Mouse (Mus musculus): ENCODE results near the gene Olfr449. TPM values are rescaled to one million over a fixed set of nuclear protein-coding genes. Genes with fewer than 3 reads are reported as not detected.
A peak's percentile ranks its signal among the peaks of the same experiment; 100 is the strongest.

Gene Olfr449
- not detected in 2 replicates for polyA plus RNA-seq (2014; fragmentation: Nextera tagmentation; extraction: Ambion mirVana)

GRCm38 (mm10) chr6:42834084-42834483 is at the start of gene Olfr449:
Gene Olfr449 (plus strand): TSS chr6:42834384.
- Histone ChIP-seq H3K9ac (ENCODE audit: low read length) (no peak within 1 kb of the TSS), H3K9me3 (replicated peaks; ENCODE audit: control insufficient read depth, low read length) (no peaks in the 10 kb centered on the region), H3K27ac (ENCODE audit: low read depth, low read length) (no peak within 1 kb of the TSS), H3K27me3 (replicated peaks; ENCODE audit: control insufficient read depth, insufficient read depth, low read length) (no peaks in the 10 kb centered on the region), H3K4me2 (ENCODE audit: low read length) (no peak within 1 kb of the TSS), H3K4me3 (ENCODE audit: low read depth, low read length) (no peak within 1 kb of the TSS), H3K4me1 (ENCODE audit: control insufficient read depth, insufficient read depth, low read length) (no peaks in the 10 kb centered on the region), H3K36me3 (ENCODE audit: control insufficient read depth, insufficient read depth, low read length) (no peaks in the 10 kb centered on the region)
- DNase-seq (ENCODE audit: low spot score) (no peak), ATAC-seq (no peak)

- no peaks in the 10 kb centered on the region for H3K9me3 ChIP-seq (replicated peaks; ENCODE audit: control insufficient read depth, low read length)
- no peak within 1 kb of the TSS for H3K4me3 ChIP-seq (ENCODE audit: low read depth, low read length)
- H3K4me1 ChIP-seq (ENCODE audit: control insufficient read depth, insufficient read depth, low read length), result no peaks in the 10 kb centered on the region
- no peaks in the 10 kb centered on the region for H3K27me3 ChIP-seq (replicated peaks; ENCODE audit: control insufficient read depth, insufficient read depth, low read length)
- ATAC-seq (no peak), DNase-seq (ENCODE audit: low spot score) (no peak)
- no peaks in the 10 kb centered on the region for H3K36me3 ChIP-seq (ENCODE audit: control insufficient read depth, insufficient read depth, low read length)
- H3K9ac ChIP-seq (ENCODE audit: low read length), result no peak within 1 kb of the TSS
- H3K27ac ChIP-seq (ENCODE audit: low read depth, low read length), result no peak within 1 kb of the TSS
- no peak within 1 kb of the TSS for H3K4me2 ChIP-seq (ENCODE audit: low read length)
Observed at GRCm38 (mm10) chr6:42784793-42785192, 49.4 kb upstream of the Olfr449 start, which contains the start of gene Olfr452. Gene Olfr452 (plus strand): TSS chr6:42785093.

GRCm38 (mm10) chr6:42790247-42790948 is 43.8 kb upstream of the Olfr449 start:
- no peak overlapping the region for H3K4me3 ChIP-seq (ENCODE audit: low read depth, low read length)
- WGBS, result 45% methylated on average over 4 of the region's 4 CpGs
- no peak overlapping the region for H3K9ac ChIP-seq (ENCODE audit: low read length)
- H3K36me3 ChIP-seq (ENCODE audit: control insufficient read depth, insufficient read depth, low read length), result no peaks in the 10 kb centered on the region
- no peak for DNase-seq (ENCODE audit: low spot score)
- 0 out of 2 replicates have a peak overlapping the region, but pooled peaks have one; percentile 1 for H3K27ac ChIP-seq (ENCODE audit: low read depth, low read length)
- H3K4me2 ChIP-seq (ENCODE audit: low read length), result no peak overlapping the region
- peak; percentile 72; the same call in 1 of the 2 replicates for ATAC-seq
- no peaks in the 10 kb centered on the region for H3K27me3 ChIP-seq (replicated peaks; ENCODE audit: control insufficient read depth, insufficient read depth, low read length)
- H3K9me3 ChIP-seq (replicated peaks; ENCODE audit: control insufficient read depth, low read length), result no peaks in the 10 kb centered on the region
- no peaks in the 10 kb centered on the region for H3K4me1 ChIP-seq (ENCODE audit: control insufficient read depth, insufficient read depth, low read length)

- Histone ChIP-seq H3K36me3 (ENCODE audit: control insufficient read depth, insufficient read depth, low read length) (no peaks in the 10 kb centered on the region), H3K9me3 (replicated peaks; ENCODE audit: control insufficient read depth, low read length) (no peaks in the 10 kb centered on the region), H3K4me2 (ENCODE audit: low read length) (no peak overlapping the region), H3K27me3 (replicated peaks; ENCODE audit: control insufficient read depth, insufficient read depth, low read length) (no peaks in the 10 kb centered on the region), H3K9ac (ENCODE audit: low read length) (no peak overlapping the region), H3K4me3 (ENCODE audit: low read depth, low read length) (no peak overlapping the region), H3K4me1 (ENCODE audit: control insufficient read depth, insufficient read depth, low read length) (no peaks in the 10 kb centered on the region), H3K27ac (ENCODE audit: low read depth, low read length) (no peak overlapping the region)
- ATAC-seq, result peak; percentile 79
- WGBS, result 64% methylated on average over 9 of the region's 9 CpGs
- peak; percentile 52 for DNase-seq (ENCODE audit: low spot score)
Observed at GRCm38 (mm10) chr6:42790949-42791556, 43.1 kb upstream of the Olfr449 start.

- no peaks in the 10 kb centered on the region for H3K27me3 ChIP-seq (replicated peaks; ENCODE audit: control insufficient read depth, insufficient read depth, low read length)
- H3K4me3 ChIP-seq (ENCODE audit: low read depth, low read length), result no peak overlapping the region
- H3K9ac ChIP-seq (ENCODE audit: low read length), result no peak overlapping the region
- H3K9me3 ChIP-seq (replicated peaks; ENCODE audit: control insufficient read depth, low read length), result no peaks in the 10 kb centered on the region
- H3K27ac ChIP-seq (ENCODE audit: low read depth, low read length), result no peak overlapping the region
- whole genome bisulfite sequencing, result 93% methylated on average over 3 of the region's 3 CpGs
- no peak for DNase-seq (ENCODE audit: low spot score)
- no peak for ATAC-seq
- no peaks in the 10 kb centered on the region for H3K4me1 ChIP-seq (ENCODE audit: control insufficient read depth, insufficient read depth, low read length)
- H3K36me3 ChIP-seq (ENCODE audit: control insufficient read depth, insufficient read depth, low read length), result no peaks in the 10 kb centered on the region
- no peak overlapping the region for H3K4me2 ChIP-seq (ENCODE audit: low read length)
Observed at GRCm38 (mm10) chr6:42794982-42795381, 39.2 kb upstream of the Olfr449 start.

- H3K9ac ChIP-seq (ENCODE audit: low read length), result no peak within 1 kb of the TSS
Observed at GRCm38 (mm10) chr6:42811639-42812038, 22.5 kb upstream of the Olfr449 start, which contains the start of gene Olfr450. Gene Olfr450 (plus strand): TSS chr6:42811939.

GRCm38 (mm10) chr6:42860222-42860819 is 26.1 kb downstream of the Olfr449 start:
- Histone ChIP-seq H3K4me2 (ENCODE audit: low read length) (no peak overlapping the region), H3K4me3 (ENCODE audit: low read depth, low read length) (no peak overlapping the region), H3K9me3 (replicated peaks; ENCODE audit: control insufficient read depth, low read length) (no peaks in the 10 kb centered on the region), H3K36me3 (ENCODE audit: control insufficient read depth, insufficient read depth, low read length) (no peaks in the 10 kb centered on the region), H3K9ac (ENCODE audit: low read length) (no peak overlapping the region), H3K27ac (ENCODE audit: low read depth, low read length) (no peak overlapping the region), H3K4me1 (ENCODE audit: control insufficient read depth, insufficient read depth, low read length) (no peaks in the 10 kb centered on the region), H3K27me3 (replicated peaks; ENCODE audit: control insufficient read depth, insufficient read depth, low read length) (no peaks in the 10 kb centered on the region)
- DNase-seq (ENCODE audit: low spot score), result peak; percentile 80
- ATAC-seq, result peak; percentile 71
- WGBS, result 12% methylated on average over 4 of the region's 4 CpGs

More at GRCm38 (mm10) chr6:42811639-42812038, 22.5 kb upstream of the Olfr449 start, which contains the start of gene Olfr450:
- H3K27ac ChIP-seq (ENCODE audit: low read depth, low read length), result no peak within 1 kb of the TSS
- H3K27me3 ChIP-seq (replicated peaks; ENCODE audit: control insufficient read depth, insufficient read depth, low read length), result no peaks in the 10 kb centered on the region
- H3K4me1 ChIP-seq (ENCODE audit: control insufficient read depth, insufficient read depth, low read length), result no peaks in the 10 kb centered on the region
- ATAC-seq, result no peak
- WGBS, result 87% methylated on average over 1 of the region's 1 CpGs
- H3K9me3 ChIP-seq (replicated peaks; ENCODE audit: control insufficient read depth, low read length), result no peaks in the 10 kb centered on the region
- no peak for DNase-seq (ENCODE audit: low spot score)
- no peak within 1 kb of the TSS for H3K4me2 ChIP-seq (ENCODE audit: low read length)
- H3K36me3 ChIP-seq (ENCODE audit: control insufficient read depth, insufficient read depth, low read length), result no peaks in the 10 kb centered on the region
- no peak within 1 kb of the TSS for H3K4me3 ChIP-seq (ENCODE audit: low read depth, low read length)

GRCm38 (mm10) chr6:42869695-42870094 is 35.5 kb downstream of the Olfr449 start:
- no peak overlapping the region for H3K4me3 ChIP-seq (ENCODE audit: low read depth, low read length)
- no peaks in the 10 kb centered on the region for H3K27me3 ChIP-seq (replicated peaks; ENCODE audit: control insufficient read depth, insufficient read depth, low read length)
- no peak overlapping the region for H3K27ac ChIP-seq (ENCODE audit: low read depth, low read length)
- no peak overlapping the region for H3K4me2 ChIP-seq (ENCODE audit: low read length)
- ATAC-seq (no peak), DNase-seq (ENCODE audit: low spot score) (no peak)
- H3K36me3 ChIP-seq (ENCODE audit: control insufficient read depth, insufficient read depth, low read length), result no peaks in the 10 kb centered on the region
- no peaks in the 10 kb centered on the region for H3K9me3 ChIP-seq (replicated peaks; ENCODE audit: control insufficient read depth, low read length)
- H3K9ac ChIP-seq (ENCODE audit: low read length), result no peak overlapping the region
- H3K4me1 ChIP-seq (ENCODE audit: control insufficient read depth, insufficient read depth, low read length), result no peaks in the 10 kb centered on the region
- 70% methylated on average over 3 of the region's 3 CpGs for WGBS

GRCm38 (mm10) chr6:42876323-42876722 is 42.1 kb downstream of the Olfr449 start:
- Histone ChIP-seq H3K4me3 (ENCODE audit: low read depth, low read length) (no peak overlapping the region), H3K9ac (ENCODE audit: low read length) (no peak overlapping the region), H3K36me3 (ENCODE audit: control insufficient read depth, insufficient read depth, low read length) (no peaks in the 10 kb centered on the region), H3K4me2 (ENCODE audit: low read length) (no peak overlapping the region), H3K27me3 (replicated peaks; ENCODE audit: control insufficient read depth, insufficient read depth, low read length) (no peaks in the 10 kb centered on the region), H3K9me3 (replicated peaks; ENCODE audit: control insufficient read depth, low read length) (no peaks in the 10 kb centered on the region), H3K27ac (ENCODE audit: low read depth, low read length) (no peak overlapping the region), H3K4me1 (ENCODE audit: control insufficient read depth, insufficient read depth, low read length) (no peaks in the 10 kb centered on the region)
- DNase-seq (ENCODE audit: low spot score) (no peak), ATAC-seq (no peak)

Measured in forebrain, embryonic 14.5 days (tissue).